Mouse (Mus musculus): ENCODE data around the gene Exosc6. TPM values are rescaled to one million over a fixed set of nuclear protein-coding genes. Genes with fewer than 3 reads are reported as not detected.
A peak's percentile ranks its signal among the peaks of the same experiment; 100 is the strongest.
"Not testable (repeated sequence)": the region's sequence is repeated elsewhere in the genome, so short reads cannot be mapped to it uniquely, and the experiment has no call there.

The Exosc6 gene
- polyA plus RNA-seq, 1 experiment from 2014 or later, result 23.0 TPM

DNA sequence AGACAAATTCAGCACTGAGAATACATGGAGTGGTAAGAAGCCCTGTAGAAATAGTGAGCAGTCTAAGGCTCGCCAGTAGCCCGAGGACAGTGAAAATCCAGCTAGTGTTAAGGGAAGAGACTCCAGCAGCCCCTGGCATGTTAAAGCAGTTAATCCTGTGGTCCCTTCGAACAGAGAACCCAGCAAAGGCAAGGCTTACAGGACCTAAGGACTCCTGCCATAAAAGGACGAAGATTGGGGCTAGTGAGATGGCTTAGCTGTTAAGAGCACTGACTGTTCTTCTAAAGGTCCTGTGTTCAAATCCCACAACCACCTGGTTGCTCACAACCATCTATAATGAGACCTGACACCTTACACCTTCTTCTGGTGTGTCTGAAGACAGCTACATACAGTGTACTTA lies 10.2 kb downstream of the Exosc6 start:
- H3K9me3 ChIP-seq, result no peaks in the 10 kb centered on the region
- H3K36me3 ChIP-seq, result no peaks in the 10 kb centered on the region
- no peak overlapping the region for H3K9ac ChIP-seq
- no peaks in the 10 kb centered on the region for H3K27me3 ChIP-seq (replicated peaks)
- H3K4me3 ChIP-seq (replicated peaks), result no peak overlapping the region
- no peak overlapping the region for H3K4me2 ChIP-seq (replicated peaks)
- peaks cover 1% of the 10 kb centered on the region for H3K4me1 ChIP-seq (replicated peaks)
- 61% methylated on average over 4 of the region's 4 CpGs for WGBS
- ATAC-seq, result no peak
- H3K27ac ChIP-seq, result no peak overlapping the region

DNA sequence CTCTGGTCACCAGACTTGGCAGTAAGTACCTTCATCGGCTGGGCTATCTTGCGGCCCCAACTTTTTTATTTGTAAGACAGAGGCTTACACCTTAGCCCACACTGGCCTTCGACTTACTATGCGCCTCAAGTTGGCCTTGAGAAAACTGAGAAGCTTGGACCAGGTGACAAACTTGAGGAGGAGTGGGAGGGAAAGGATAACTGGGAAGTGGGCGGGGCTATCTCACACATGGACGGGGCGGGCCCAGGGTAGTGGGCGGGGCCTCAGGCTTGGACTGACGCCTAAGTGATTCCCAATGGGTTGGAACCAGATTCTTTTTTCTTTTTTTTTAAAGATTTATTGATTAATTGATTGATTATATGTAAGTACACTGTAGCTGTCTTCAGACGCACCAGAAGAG lies 11.3 kb downstream of the Exosc6 start:
- no peak for ATAC-seq
- Histone ChIP-seq H3K4me1 (replicated peaks) (no peaks in the 10 kb centered on the region), H3K4me2 (replicated peaks) (no peak overlapping the region), H3K4me3 (replicated peaks) (no peak overlapping the region), H3K9me3 (no peaks in the 10 kb centered on the region), H3K9ac (no peak overlapping the region), H3K36me3 (no peaks in the 10 kb centered on the region), H3K27me3 (replicated peaks) (no peaks in the 10 kb centered on the region), H3K27ac (no peak overlapping the region)
- 34% methylated on average over 10 of the region's 10 CpGs for WGBS

DNA sequence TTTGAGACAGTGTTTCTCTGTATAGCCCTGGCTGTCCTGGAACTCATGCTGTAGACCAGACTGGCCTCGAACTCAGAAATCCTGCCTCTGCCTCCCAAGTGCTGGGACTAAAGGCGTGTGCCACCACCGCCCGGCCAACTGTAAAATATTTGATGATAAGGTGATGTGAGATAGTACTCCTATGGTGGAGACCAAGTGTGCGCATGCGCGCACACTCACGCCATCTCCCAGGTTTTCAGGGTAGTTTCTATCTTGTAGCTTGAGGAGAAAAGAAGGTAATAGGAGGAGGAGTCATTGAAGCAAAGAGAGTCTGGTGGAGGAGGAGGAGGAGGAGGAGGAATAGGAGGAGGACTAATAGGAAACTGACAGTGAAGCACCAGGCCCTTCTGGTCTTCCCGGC lies 12.5 kb downstream of the Exosc6 start:
- H3K4me1 ChIP-seq (replicated peaks); H3K27me3 ChIP-seq (replicated peaks); H3K36me3 ChIP-seq; ATAC-seq; H3K4me2 ChIP-seq (replicated peaks); H3K9ac ChIP-seq; H3K9me3 ChIP-seq; H3K27ac ChIP-seq; H3K4me3 ChIP-seq (replicated peaks): not testable (repeated sequence)
- 92% methylated on average over 9 of the region's 9 CpGs for WGBS

DNA sequence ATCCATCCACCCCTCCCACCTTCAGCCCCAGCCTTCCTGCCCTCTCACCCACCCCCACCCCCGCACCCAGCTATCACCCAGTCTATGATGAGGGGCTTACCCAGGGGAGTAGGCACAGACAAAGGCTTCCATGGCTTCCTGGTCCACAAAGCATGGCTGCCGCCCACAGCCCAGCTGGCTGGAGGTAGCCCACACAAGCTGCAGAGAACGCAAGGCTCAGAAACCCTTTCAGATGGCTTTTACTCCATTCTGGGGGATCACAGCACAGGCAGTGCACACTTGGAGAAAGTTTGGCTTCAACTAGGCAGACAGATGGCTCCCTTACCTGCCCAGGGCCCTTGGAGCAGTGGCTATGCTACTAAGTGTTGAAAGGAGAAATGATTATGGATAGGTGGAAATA lies 19.8 kb downstream of the Exosc6 start:
- no peak overlapping the region for H3K4me2 ChIP-seq (replicated peaks)
- H3K9ac ChIP-seq, result no peak overlapping the region
- H3K27me3 ChIP-seq (replicated peaks), result no peaks in the 10 kb centered on the region
- no peaks in the 10 kb centered on the region for H3K36me3 ChIP-seq
- ATAC-seq, result no peak
- no peak overlapping the region for H3K4me3 ChIP-seq (replicated peaks)
- 0 out of 2 replicates have a peak, but pooled peaks cover 3% of the 10 kb centered on the region for H3K4me1 ChIP-seq (replicated peaks)
- 77% methylated on average over 3 of the region's 3 CpGs for WGBS
- H3K27ac ChIP-seq, result no peak overlapping the region
- H3K9me3 ChIP-seq, result no peaks in the 10 kb centered on the region

DNA sequence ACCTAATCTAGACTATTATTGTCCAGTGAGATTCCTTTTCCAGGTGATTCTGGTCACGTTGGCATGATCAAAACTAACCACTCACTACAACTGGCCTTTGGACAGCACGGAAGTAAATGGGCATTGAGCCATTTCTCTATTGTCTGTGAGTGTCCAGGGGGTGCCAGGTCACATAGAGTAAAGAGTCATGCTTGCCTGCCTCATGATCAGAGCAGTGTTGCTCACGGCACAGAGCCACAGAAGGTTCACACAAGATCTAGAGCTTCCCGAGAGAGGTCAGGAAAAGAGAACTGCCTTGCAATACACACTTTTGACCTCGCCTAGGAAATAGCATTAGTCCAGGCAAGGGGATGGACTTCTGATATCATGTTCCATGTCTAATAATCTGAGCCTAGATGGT lies 23.3 kb downstream of the Exosc6 start:
- Histone ChIP-seq H3K9ac (no peak overlapping the region), H3K27me3 (replicated peaks) (no peaks in the 10 kb centered on the region), H3K36me3 (no peaks in the 10 kb centered on the region), H3K27ac (no peak overlapping the region), H3K4me2 (replicated peaks) (no peak overlapping the region), H3K4me3 (replicated peaks) (no peak overlapping the region), H3K9me3 (no peaks in the 10 kb centered on the region), H3K4me1 (replicated peaks) (0 out of 2 replicates have a peak, but pooled peaks cover 3% of the 10 kb centered on the region)
- ATAC-seq, result no peak
- 63% methylated on average over 5 of the region's 5 CpGs for WGBS

DNA sequence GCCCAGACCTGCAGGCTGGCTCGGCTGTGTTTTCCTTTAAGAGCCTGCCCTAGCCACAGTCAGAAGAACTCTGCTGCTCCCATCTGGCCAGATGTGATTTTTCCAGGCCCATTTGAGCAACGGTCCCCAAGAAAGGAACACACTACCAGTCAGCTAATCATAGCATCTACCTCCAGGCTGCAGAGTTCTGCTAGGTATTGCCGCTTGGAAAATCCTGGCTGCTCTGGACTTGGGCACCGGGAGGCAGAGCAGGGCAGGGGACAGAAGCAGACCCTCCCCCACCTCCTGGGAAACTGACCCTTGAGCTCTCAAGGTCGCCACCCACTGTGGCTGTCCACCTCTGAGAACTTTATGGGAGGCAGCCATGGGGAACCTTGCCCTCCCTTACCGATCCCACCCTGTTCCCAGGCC lies 23.7 kb downstream of the Exosc6 start:
- no peak overlapping the region for H3K4me2 ChIP-seq (replicated peaks)
- no peak overlapping the region for H3K9ac ChIP-seq
- H3K9me3 ChIP-seq, result no peaks in the 10 kb centered on the region
- no peak overlapping the region for H3K4me3 ChIP-seq (replicated peaks)
- peak; percentile 62 for ATAC-seq
- WGBS, result 27% methylated on average over 6 of the region's 6 CpGs
- 0 out of 2 replicates have a peak, but pooled peaks cover 3% of the 10 kb centered on the region for H3K4me1 ChIP-seq (replicated peaks)
- H3K27ac ChIP-seq, result no peak overlapping the region
- no peaks in the 10 kb centered on the region for H3K36me3 ChIP-seq
- H3K27me3 ChIP-seq (replicated peaks), result no peaks in the 10 kb centered on the region

DNA sequence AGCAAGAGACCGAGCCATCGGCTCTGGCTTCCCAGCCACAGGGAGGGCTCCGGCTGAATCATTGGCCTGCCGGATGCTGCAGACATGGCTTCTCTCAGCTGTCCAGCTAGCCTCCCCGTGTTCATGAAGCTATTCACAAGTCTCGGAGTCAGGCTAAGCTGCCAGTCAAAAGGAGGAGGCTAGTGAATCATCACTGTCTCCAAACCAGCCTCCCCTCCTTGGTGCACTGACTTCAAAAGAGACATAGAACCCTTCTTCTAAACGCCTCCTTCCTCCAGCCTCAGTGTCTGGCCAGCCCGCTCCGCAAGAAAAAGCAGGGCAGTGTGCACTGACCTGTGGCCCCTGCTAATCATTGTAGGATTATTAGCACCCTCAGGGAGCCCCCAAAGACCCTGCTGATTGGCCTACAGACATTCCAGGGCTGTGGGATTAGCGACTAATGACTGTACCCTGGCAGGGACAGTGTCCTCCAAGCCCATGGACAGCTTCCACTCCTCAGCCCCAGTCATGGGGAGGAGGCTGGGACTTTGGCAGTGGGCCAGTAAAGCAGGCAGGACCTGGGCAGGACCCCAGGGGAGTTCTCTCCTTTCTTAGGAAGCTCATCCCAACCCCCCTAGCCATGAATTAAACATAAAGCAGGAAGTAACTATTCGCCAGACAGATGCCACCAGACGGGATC lies 25.6 kb downstream of the Exosc6 start:
- Histone ChIP-seq H3K9ac (no peak overlapping the region), H3K27ac (no peak overlapping the region)
- ATAC-seq, result no peak

DNA sequence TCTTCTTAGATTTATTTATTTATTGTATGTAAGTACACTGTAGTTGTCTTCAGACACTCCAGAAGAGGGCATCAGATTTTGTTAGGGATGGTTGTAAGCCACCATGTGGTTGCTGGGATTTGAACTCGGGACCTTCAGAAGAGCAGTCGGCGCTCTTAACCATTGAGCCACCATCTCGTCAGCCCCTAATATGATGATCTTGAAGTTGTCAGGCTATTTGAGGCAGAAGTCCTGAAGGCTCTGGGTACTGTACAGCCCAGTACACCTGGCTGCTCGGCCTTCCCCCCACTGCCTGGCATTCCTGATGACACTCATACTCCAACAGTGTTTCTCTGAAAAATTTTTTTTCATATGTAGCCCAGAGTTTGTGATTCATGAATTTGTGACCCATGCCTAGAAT lies 27.8 kb downstream of the Exosc6 start:
- not testable (repeated sequence) for H3K4me3 ChIP-seq (replicated peaks); H3K27ac ChIP-seq; ATAC-seq; H3K27me3 ChIP-seq (replicated peaks); H3K36me3 ChIP-seq; H3K4me1 ChIP-seq (replicated peaks); H3K9me3 ChIP-seq; H3K9ac ChIP-seq; H3K4me2 ChIP-seq (replicated peaks)
- WGBS, result 84% methylated on average over 5 of the region's 5 CpGs

More for the DNA sequence above, 25.6 kb downstream of the Exosc6 start:
- H3K27me3 ChIP-seq (replicated peaks), result no peaks in the 10 kb centered on the region
- no peaks in the 10 kb centered on the region for H3K36me3 ChIP-seq
- H3K4me3 ChIP-seq (replicated peaks), result no peak overlapping the region
- no peak overlapping the region for H3K4me2 ChIP-seq (replicated peaks)
- no peaks in the 10 kb centered on the region for H3K9me3 ChIP-seq
- 0 out of 2 replicates have a peak, but pooled peaks cover 3% of the 10 kb centered on the region for H3K4me1 ChIP-seq (replicated peaks)
- WGBS, result 53% methylated on average over 12 of the region's 12 CpGs

DNA sequence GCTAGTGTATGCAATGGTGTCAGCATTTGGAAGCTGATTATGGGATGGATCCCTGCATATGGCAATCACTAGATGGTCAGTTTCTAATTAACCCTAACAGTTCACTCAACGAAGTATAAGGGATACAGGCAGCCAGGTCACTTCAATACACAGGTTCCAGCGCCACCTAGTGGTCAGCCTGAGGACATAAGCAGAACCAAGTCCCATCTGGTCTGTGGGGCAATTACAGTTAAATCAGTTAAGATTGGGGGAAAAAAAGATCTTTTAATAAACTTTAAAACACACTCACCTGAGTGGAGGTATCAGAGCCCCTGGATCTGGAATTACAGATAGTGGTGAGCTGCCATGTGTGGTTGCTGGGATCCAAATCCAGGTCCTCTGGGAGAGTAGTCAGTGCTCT lies 34.0 kb downstream of the Exosc6 start:
- Histone ChIP-seq H3K27me3 (replicated peaks) (no peaks in the 10 kb centered on the region), H3K36me3 (no peaks in the 10 kb centered on the region), H3K9ac (no peak overlapping the region), H3K4me3 (replicated peaks) (no peak overlapping the region), H3K27ac (no peak overlapping the region), H3K9me3 (no peaks in the 10 kb centered on the region), H3K4me2 (replicated peaks) (no peak overlapping the region), H3K4me1 (replicated peaks) (0 out of 2 replicates have a peak, but pooled peaks cover 2% of the 10 kb centered on the region)
- WGBS, result 1% methylated on average over 2 of the region's 2 CpGs
- ATAC-seq, result no peak

DNA sequence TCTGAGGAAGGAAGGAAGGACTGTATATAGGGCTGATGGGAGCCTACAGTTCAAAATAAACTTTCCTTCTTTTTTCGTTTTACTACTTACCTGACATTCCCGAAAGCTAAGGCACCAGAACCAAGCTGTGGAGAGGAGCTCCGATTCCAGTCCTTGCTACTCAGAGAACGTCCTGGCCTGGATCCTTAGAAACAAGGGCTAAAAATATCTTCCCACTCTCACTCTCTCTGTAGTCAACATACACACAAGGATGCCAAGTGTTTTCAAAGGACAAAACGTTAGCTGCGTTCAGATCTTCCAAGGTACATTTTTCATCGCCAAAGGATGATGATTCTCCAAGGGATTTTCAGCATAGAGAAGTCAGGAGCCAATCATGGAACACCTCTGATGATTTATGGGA lies 35.6 kb downstream of the Exosc6 start:
- no peak overlapping the region for H3K9ac ChIP-seq
- ATAC-seq, result no peak
- no peak overlapping the region for H3K4me3 ChIP-seq (replicated peaks)
- H3K4me2 ChIP-seq (replicated peaks), result no peak overlapping the region
- no peaks in the 10 kb centered on the region for H3K27me3 ChIP-seq (replicated peaks)
- no peaks in the 10 kb centered on the region for H3K36me3 ChIP-seq
- H3K4me1 ChIP-seq (replicated peaks), result peaks cover 7% of the 10 kb centered on the region; the same call in 1 of the 2 replicates
- H3K9me3 ChIP-seq, result no peaks in the 10 kb centered on the region
- H3K27ac ChIP-seq, result no peak overlapping the region
- 80% methylated on average over 7 of the region's 7 CpGs for WGBS

DNA sequence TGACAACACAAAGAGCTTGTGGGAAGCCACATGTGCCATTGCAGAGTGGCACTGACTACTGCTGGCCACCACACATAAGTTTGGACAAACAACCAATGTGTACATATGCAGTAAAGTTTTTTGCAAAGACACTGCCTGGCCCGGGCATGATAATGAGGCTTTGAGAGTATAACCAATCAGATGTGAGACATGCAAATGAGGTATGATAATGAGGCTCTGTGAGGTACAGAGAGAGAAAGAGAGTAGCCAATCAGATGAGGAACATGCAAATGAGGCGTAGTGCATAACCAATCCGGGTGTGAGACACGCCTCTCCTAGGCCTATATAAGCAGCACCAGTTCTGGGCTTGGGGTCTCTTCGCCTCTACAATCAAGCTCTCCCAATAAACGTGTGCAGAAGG lies 36.2 kb downstream of the Exosc6 start, which contains the start of gene Clec18a:
TSS of gene Clec18a (minus strand) at position 101 of the 400 bp plus-strand sequence.
- 95% methylated on average over 6 of the region's 6 CpGs for WGBS
- H3K4me2 ChIP-seq (replicated peaks); H3K27ac ChIP-seq; H3K4me1 ChIP-seq (replicated peaks); H3K9ac ChIP-seq; H3K27me3 ChIP-seq (replicated peaks); H3K4me3 ChIP-seq (replicated peaks); ATAC-seq; H3K9me3 ChIP-seq; H3K36me3 ChIP-seq: not testable (repeated sequence)

DNA sequence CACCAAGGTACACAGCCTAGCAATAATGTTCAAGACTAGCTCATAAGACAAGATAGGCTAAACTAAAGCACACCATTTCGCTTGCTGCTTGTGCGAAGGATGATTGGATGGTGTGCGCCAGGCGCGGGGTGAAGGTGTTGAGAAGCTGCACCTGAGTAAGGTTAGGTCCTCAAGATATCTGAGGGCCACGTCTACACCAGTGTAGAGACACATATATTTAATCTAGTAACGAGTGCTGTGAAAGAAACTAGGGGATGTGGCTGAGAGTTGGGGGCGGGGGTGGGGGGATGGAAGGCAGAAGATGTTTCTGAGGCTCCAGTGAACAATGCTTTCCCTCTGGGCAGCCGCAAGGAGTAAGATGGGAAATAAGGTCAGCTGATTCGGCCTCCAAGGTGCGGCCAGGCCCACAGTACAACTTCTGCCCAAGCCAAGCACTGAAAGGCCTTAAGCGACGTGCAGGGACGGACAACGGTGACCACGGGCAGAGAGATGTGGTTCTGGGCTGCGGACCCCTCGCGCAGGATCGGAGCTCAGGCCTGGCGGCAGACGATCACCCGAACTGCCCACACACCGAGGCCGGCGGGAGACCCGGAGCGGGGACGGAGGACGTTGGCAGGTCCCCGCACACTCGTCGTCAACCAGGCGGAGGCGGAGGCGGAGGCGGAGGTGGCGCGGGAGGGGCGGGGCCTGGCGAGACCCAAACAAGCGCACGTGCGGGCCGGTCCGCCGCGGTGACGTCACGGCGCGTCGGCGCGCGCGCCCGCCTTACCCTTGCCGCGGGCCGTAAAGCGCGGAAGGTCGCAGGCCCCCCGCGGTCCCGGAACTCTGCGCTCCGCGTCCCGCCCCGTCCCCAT lies 38.0 kb downstream of the Exosc6 start, which contains the start of gene Pdpr:
TSS of gene Pdpr (plus strand) at position 766 of the 854 bp plus-strand sequence.
- H3K9ac ChIP-seq, result peak within 1 kb of the TSS; percentile 66
- peak within 1 kb of the TSS; percentile 32; the same call in 1 of the 2 replicates for H3K27ac ChIP-seq
- no peaks in the 10 kb centered on the region for H3K27me3 ChIP-seq (replicated peaks)
- H3K36me3 ChIP-seq, result no peaks in the 10 kb centered on the region
- peak; percentile 95 for ATAC-seq
- 6% methylated on average over 58 of the region's 72 CpGs for WGBS
- peaks cover 7% of the 10 kb centered on the region; the same call in 1 of the 2 replicates for H3K4me1 ChIP-seq (replicated peaks)
- peak within 1 kb of the TSS; percentile 90 for H3K4me2 ChIP-seq (replicated peaks)
- H3K9me3 ChIP-seq, result no peaks in the 10 kb centered on the region
- peak within 1 kb of the TSS; percentile 68 for H3K4me3 ChIP-seq (replicated peaks)

Data from intestine, embryonic 15.5 days (tissue).